Mouse (Mus musculus): ENCODE data around the gene Aen. TPM values are rescaled to one million over a fixed set of nuclear protein-coding genes. Genes with fewer than 3 reads are reported as not detected.

Aen gene
- total RNA-seq, 2 experiments from 2014 or later, result 20.5 to 20.6 TPM

DNA sequence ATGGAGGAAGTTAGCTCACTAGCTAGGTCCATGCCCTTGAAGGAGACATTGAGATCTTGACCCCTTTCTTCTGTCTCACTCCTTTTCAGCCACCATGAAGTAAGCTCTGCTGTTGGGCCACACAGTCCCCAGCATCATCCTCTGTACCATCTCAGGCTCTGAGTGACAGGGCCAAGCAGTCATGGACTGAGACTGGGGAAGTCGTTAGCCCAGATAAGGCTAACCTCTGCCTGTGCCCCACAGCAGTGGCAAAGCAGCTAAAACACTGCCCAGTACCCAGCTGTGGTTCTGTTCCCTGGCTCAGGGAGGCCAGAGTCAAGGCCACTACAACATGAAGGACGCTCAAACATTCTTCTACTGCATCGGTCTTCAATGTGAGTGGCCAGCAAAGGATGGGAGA lies 31.6 kb downstream of the Aen start:
- no peak for DNase-seq (ENCODE audit: low spot score in 2 of 2)

DNA sequence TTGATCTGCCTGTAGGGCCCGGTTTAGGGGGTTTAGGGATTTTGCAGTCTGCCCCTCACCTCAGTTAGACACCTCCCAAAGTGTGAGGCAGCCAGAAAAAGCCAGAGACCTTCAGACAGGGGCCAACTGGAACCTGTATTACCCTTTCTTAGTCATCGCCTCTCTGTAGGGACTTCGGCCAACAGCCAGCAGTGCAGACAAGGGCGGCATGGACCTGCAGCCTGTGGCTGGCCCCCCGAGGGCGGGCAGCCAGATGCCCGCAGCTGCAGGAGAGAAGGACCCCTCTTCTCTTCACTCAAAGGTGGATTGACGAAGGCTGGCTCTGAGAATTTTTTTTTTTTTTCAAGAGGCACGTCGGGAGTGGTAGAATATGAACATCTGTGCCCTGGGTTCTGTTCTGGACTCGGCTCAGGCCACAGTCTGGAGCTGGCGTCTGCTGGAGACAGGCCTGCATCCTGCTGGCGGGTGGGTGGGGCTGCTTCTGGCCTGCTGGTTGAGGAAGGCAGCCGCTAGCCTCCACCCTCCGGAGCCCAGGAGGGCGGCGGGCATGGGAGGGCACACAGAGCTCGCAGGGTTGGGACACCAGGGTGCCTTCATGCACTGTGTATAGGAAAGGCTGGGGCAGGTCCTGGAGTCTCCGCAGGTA lies 43.4 kb downstream of the Aen start:
- peak in 1 of 2 experiments; percentile 19 for DNase-seq (ENCODE audit: low spot score in 2 of 2)

DNA sequence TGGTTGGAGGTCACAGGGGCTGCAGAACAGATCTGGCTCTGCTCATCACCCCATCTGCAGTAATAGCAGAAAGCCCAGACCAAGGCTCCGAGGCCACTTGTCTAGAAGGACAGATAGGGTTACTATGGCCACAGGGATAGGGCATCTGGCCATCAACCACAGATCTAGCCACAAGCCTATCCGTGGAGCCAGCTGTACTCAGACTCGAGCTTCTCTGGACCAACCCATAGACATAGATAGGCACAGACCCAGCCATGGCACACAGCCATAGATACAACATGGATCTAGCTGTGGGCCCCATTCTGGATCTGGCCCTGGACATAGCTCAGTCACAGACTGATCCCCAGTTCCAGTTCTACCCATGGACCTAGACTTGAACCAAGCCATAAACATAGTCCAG lies 45.3 kb downstream of the Aen start:
- DNase-seq (ENCODE audit: low spot score in 2 of 2), result no peak

DNA sequence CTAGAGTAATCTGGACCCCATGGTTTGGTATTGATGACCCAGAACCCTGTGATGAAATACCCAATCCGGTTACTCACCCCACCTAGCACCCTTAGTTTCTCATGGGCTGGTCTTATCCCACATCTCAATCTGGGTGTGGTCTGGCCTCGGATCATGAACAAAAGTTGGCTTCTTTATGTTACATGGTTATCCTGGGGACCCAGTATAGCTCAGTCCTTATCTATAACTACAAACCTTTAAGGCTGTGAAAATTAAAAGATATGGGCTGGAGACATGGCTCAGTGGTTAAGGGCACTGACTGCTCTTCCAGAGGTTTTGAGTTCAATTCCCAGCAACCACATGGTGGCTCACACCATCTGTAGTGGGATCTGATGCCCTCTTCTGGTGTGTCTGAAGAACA lies 46.9 kb downstream of the Aen start:
- no peak for DNase-seq (ENCODE audit: low spot score in 2 of 2)

DNA sequence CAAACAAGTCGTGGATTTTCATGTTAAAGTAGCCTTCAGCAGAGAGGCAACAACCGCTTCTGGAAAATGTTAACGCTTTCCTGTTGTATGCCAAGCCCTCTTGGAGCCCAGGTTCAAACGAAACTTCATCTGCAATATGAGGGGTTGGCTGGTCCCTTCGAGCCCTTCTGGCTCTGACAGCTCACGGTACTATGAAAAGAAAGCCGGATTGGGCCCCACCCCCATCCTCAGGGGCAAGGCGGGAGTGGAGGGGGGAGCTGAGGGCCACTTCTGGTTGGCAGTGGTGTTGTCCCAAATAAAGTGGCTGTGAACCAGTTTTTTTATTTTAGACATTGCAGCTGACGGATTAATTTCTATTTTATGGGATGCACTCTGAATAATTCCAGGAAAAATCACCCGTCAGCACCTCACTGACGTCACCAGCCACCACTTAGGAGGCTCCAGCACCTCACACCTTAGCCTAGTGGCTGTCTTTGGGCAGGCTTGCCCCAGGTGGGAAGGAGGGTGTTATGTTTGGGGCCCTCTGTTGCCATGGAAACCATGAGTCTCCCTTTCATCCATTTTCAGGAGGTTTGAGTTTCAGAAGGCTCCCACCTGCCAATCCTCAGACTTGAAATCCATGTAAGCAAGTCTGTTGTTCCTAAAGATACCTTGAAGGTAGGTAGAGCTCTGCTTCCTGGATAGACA lies 58.4 kb downstream of the Aen start:
- DNase-seq (ENCODE audit: low spot score in 2 of 2), result no peak

DNA sequence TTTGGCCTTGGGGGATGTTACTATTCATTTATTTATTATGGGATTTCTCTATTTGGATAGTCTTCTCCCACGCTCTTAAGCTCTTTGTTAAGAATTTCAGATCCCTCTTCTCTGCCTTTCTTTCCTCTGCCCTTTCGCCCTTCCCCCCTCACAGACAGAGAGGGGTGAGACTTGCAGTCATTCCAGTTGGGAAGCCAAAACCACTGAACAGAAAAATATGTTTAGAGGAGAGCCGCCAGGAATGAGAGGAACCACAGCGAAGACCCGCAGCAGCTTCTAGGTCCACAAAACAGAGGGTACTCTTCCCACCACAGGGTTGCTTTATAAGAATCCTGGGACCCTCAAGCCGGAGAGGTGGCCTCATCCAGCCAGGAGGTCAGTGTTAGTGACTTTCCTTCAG lies 59.0 kb downstream of the Aen start:
- no peak for DNase-seq (ENCODE audit: low spot score in 2 of 2)

DNA sequence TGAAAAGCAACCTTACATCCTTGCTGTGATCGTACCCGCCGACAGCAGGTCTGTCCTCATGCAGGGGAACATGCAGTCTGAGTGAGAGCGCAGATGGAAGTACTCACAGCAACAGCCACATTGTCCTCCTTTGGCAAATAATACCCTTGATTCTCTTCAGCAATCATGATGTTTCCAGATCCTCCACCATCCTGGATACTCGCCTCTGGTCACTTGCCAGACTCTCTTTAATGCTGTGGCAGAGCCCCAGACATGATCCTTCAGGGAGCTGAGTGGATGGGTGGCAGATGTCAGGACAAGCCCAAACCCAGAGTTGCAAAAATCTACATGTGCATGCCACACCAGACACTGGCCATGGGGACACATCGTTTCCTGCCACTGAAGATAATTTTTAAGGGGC lies 59.4 kb downstream of the Aen start:
- no peak for DNase-seq (ENCODE audit: low spot score in 2 of 2)

DNA sequence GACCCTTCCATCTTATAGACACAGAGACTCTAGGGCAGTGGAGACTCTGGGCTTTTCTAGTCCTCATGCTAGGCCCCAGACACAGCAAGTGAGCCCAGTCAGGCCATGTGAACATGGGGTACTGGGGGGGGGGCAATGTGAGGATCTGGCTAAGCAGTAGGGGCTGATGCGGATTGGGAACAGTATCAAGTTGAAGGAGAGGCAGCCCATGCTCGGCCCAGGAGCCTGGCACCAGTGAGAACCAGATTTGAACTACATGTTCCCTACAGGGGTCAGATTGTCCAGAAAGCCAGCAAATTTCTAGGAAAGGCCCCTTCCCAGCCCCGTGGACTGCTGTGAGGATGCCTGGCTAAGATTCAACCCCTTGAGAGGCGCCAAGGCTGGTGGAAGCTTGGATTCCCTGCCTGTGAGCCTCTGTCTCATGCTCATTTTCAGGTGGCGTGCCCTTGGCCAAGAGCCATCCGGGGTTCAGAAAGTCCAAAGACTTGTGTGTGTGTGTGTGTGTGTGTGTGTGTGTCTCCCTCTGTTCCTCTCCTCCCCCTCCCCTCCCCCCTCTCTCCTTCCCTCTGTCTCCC lies 62.9 kb downstream of the Aen start:
- no peak for DNase-seq (ENCODE audit: low spot score in 2 of 2)

Small RNA genes within 50 kb of the gene (microRNA-seq; reads per million reads assigned to microRNA genes)
- gene Mir7-2, result 0.85 reads per million

Other genes with a start within 250 kb of the Aen start
- gene Ntrk3, start 157.8 kb upstream of the Aen start, total RNA-seq (2021), result 1 to 10 TPM; 6.0 to 7.6 TPM
- 10 to 100 TPM; 29.7 to 32.6 TPM for gene Mrps11, start 112.7 kb upstream of the Aen start, total RNA-seq (2021)
- 10 to 100 TPM; 35.7 to 35.9 TPM for gene Mrpl46, start 112.3 kb upstream of the Aen start, total RNA-seq (2021)
- 1 to 10 TPM; 9.0 TPM for gene Det1, start 48.6 kb upstream of the Aen start, total RNA-seq (2021)
- gene Isg20, start 17.6 kb downstream of the Aen start, total RNA-seq (2021), result 1 to 10 TPM in 1 of 2 experiments, under 1 TPM in 1; 0.47 to 1.4 TPM
- 1 to 10 TPM; 6.7 to 7.9 TPM for gene Acan, start 157.6 kb downstream of the Aen start, total RNA-seq (2021)
- gene Hapln3, start 235.2 kb downstream of the Aen start, total RNA-seq (2021), result under 1 TPM; 0.22 to 0.57 TPM